Mouse (Mus musculus): ENCODE measurements around the gene Dlx1. TPM values are rescaled to one million over a fixed set of nuclear protein-coding genes. Genes with fewer than 3 reads are reported as not detected.

The Dlx1 gene
- total and polyA plus RNA-seq, 2 experiments from 2014 or later: 73.5 to 139 TPM

GRCm38 (mm10) chr2:71542227-71542815 lies 14.4 kb downstream of the Dlx1 start:
- peak overlapping the region; percentile 50 for H3K27ac ChIP-seq (ENCODE audit: low read depth, low read length)
- ATAC-seq: no peak
- H3K9ac ChIP-seq: peak overlapping the region; percentile 56

GRCm38 (mm10) chr2:71542816-71543301 lies 14.9 kb downstream of the Dlx1 start:
- Histone ChIP-seq H3K27ac (ENCODE audit: low read depth, low read length) (peak overlapping the region; percentile 50), H3K9ac (peak overlapping the region; percentile 66), H3K36me3 (ENCODE audit: insufficient read depth) (no peaks in the 10 kb centered on the region), H3K4me3 (ENCODE audit: low read depth, low read length) (peak overlapping the region; percentile 49), H3K4me2 (ENCODE audit: low read depth) (peak overlapping the region; percentile 52), H3K9me3 (ENCODE audit: low read length) (no peaks in the 10 kb centered on the region), H3K4me1 (ENCODE audit: insufficient read depth) (no peaks in the 10 kb centered on the region), H3K27me3 (ENCODE audit: insufficient read depth, low read length) (peaks cover 19% of the 10 kb centered on the region)
- ATAC-seq (peak; percentile 5; the same call in 1 of the 2 replicates), DNase-seq (peak; percentile 42)
- TF ChIP-seq CTCF (IDR thresholded peaks at IDR 0.05; ENCODE audit: low read depth): no peak
- 3% methylated on average over 30 of the region's 30 CpGs for WGBS

More at GRCm38 (mm10) chr2:71542227-71542815, 14.4 kb downstream of the Dlx1 start:
- no peaks in the 10 kb centered on the region for H3K36me3 ChIP-seq (ENCODE audit: insufficient read depth)
- TF ChIP-seq CTCF (IDR thresholded peaks at IDR 0.05; ENCODE audit: low read depth): no peak
- WGBS: 15% methylated on average over 11 of the region's 11 CpGs
- H3K4me1 ChIP-seq (ENCODE audit: insufficient read depth): no peaks in the 10 kb centered on the region
- H3K4me3 ChIP-seq (ENCODE audit: low read depth, low read length): peak overlapping the region; percentile 49
- peak overlapping the region; percentile 52 for H3K4me2 ChIP-seq (ENCODE audit: low read depth)
- H3K9me3 ChIP-seq (ENCODE audit: low read length): no peaks in the 10 kb centered on the region
- DNase-seq: peak; percentile 50
- peaks cover 19% of the 10 kb centered on the region for H3K27me3 ChIP-seq (ENCODE audit: insufficient read depth, low read length)

GRCm38 (mm10) chr2:71543531-71543930 lies 15.6 kb downstream of the Dlx1 start:
- peak overlapping the region; percentile 69 for H3K4me2 ChIP-seq (ENCODE audit: low read depth)
- no peak for TF ChIP-seq CTCF (IDR thresholded peaks at IDR 0.05; ENCODE audit: low read depth)
- peaks cover 19% of the 10 kb centered on the region for H3K27me3 ChIP-seq (ENCODE audit: insufficient read depth, low read length)
- DNase-seq (peak; percentile 35), ATAC-seq (no peak)
- peak overlapping the region; percentile 84 for H3K27ac ChIP-seq (ENCODE audit: low read depth, low read length)
- H3K4me3 ChIP-seq (ENCODE audit: low read depth, low read length): peak overlapping the region; percentile 49
- peak overlapping the region; percentile 66 for H3K9ac ChIP-seq
- H3K9me3 ChIP-seq (ENCODE audit: low read length): no peaks in the 10 kb centered on the region
- no peaks in the 10 kb centered on the region for H3K36me3 ChIP-seq (ENCODE audit: insufficient read depth)
- H3K4me1 ChIP-seq (ENCODE audit: insufficient read depth): no peaks in the 10 kb centered on the region
- 8% methylated on average over 9 of the region's 9 CpGs for WGBS

GRCm38 (mm10) chr2:71543948-71544347 lies 16.0 kb downstream of the Dlx1 start:
- TF ChIP-seq CTCF (IDR thresholded peaks at IDR 0.05; ENCODE audit: low read depth): no peak
- Histone ChIP-seq H3K27me3 (ENCODE audit: insufficient read depth, low read length) (peaks cover 21% of the 10 kb centered on the region), H3K36me3 (ENCODE audit: insufficient read depth) (no peaks in the 10 kb centered on the region), H3K9me3 (ENCODE audit: low read length) (no peaks in the 10 kb centered on the region), H3K4me3 (ENCODE audit: low read depth, low read length) (peak overlapping the region; percentile 49), H3K4me1 (ENCODE audit: insufficient read depth) (no peaks in the 10 kb centered on the region), H3K9ac (peak overlapping the region; percentile 66), H3K27ac (ENCODE audit: low read depth, low read length) (peak overlapping the region; percentile 84), H3K4me2 (ENCODE audit: low read depth) (peak overlapping the region; percentile 69)
- peak; percentile 26 for DNase-seq
- WGBS: 10% methylated on average over 20 of the region's 20 CpGs
- ATAC-seq: no peak

- peak; percentile 57 for DNase-seq
- H3K36me3 ChIP-seq (ENCODE audit: insufficient read depth): no peaks in the 10 kb centered on the region
- H3K9ac ChIP-seq: peak overlapping the region; percentile 66
- H3K4me2 ChIP-seq (ENCODE audit: low read depth): peak overlapping the region; percentile 69
- WGBS: 3% methylated on average over 61 of the region's 61 CpGs
- no peaks in the 10 kb centered on the region for H3K4me1 ChIP-seq (ENCODE audit: insufficient read depth)
- H3K27ac ChIP-seq (ENCODE audit: low read depth, low read length): peak overlapping the region; percentile 84
- H3K9me3 ChIP-seq (ENCODE audit: low read length): no peaks in the 10 kb centered on the region
- peaks cover 25% of the 10 kb centered on the region for H3K27me3 ChIP-seq (ENCODE audit: insufficient read depth, low read length)
- no peak for TF ChIP-seq CTCF (IDR thresholded peaks at IDR 0.05; ENCODE audit: low read depth)
- peak overlapping the region; percentile 49 for H3K4me3 ChIP-seq (ENCODE audit: low read depth, low read length)
- no peak for ATAC-seq
These were observed 16.7 kb downstream of the Dlx1 start for GRCm38 (mm10) chr2:71544391-71545285.

GRCm38 (mm10) chr2:71545401-71545881 lies 17.5 kb downstream of the Dlx1 start:
- Histone ChIP-seq H3K4me1 (ENCODE audit: insufficient read depth) (no peaks in the 10 kb centered on the region), H3K27ac (ENCODE audit: low read depth, low read length) (peak overlapping the region; percentile 84), H3K9me3 (ENCODE audit: low read length) (no peaks in the 10 kb centered on the region), H3K9ac (peak overlapping the region; percentile 66), H3K36me3 (ENCODE audit: insufficient read depth) (no peaks in the 10 kb centered on the region), H3K27me3 (ENCODE audit: insufficient read depth, low read length) (peaks cover 29% of the 10 kb centered on the region), H3K4me2 (ENCODE audit: low read depth) (peak overlapping the region; percentile 69), H3K4me3 (ENCODE audit: low read depth, low read length) (peak overlapping the region; percentile 49)
- no peak for TF ChIP-seq CTCF (IDR thresholded peaks at IDR 0.05; ENCODE audit: low read depth)
- WGBS: 4% methylated on average over 32 of the region's 32 CpGs
- ATAC-seq (no peak), DNase-seq (peak; percentile 67)

Measured in forebrain, postnatal 0 days (tissue).